Mouse (Mus musculus) layer of hippocampus, adult 9-10 months (tissue): ENCODE measurements around the gene Lurap1l.
"Not testable (repeated sequence)": the region's sequence is repeated elsewhere in the genome, so short reads cannot be mapped to it uniquely, and the experiment has no call there.

ENCODE experiments used
- DNase-seq: peaks from one replicate; pipeline ENCODE4 v3.0.0; 2022; ENCODE audit warnings: low spot score

The Lurap1l gene

GRCm38 (mm10) chr4:80910481-80910870 is at the start of gene Lurap1l:
Gene Lurap1l, plus strand, starts transcription at chr4:80910646.
- no peak for DNase-seq

GRCm38 (mm10) chr4:80862962-80863361 is 47.5 kb upstream of the Lurap1l start:
- no peak for DNase-seq

GRCm38 (mm10) chr4:80863906-80864305 is 46.5 kb upstream of the Lurap1l start:
- DNase-seq: no peak

- no peak for DNase-seq
Measured at GRCm38 (mm10) chr4:80864511-80864922, 45.9 kb upstream of the Lurap1l start.

- no peak for DNase-seq
Measured at GRCm38 (mm10) chr4:80866065-80866464, 44.4 kb upstream of the Lurap1l start.

- DNase-seq: no peak
Measured at GRCm38 (mm10) chr4:80869598-80869997, 40.8 kb upstream of the Lurap1l start.

- DNase-seq: no peak
Measured at GRCm38 (mm10) chr4:80872847-80873644, 37.4 kb upstream of the Lurap1l start.

GRCm38 (mm10) chr4:80874121-80874859 is 36.2 kb upstream of the Lurap1l start:
- DNase-seq: no peak

GRCm38 (mm10) chr4:80875055-80875454 is 35.4 kb upstream of the Lurap1l start:
- no peak for DNase-seq

GRCm38 (mm10) chr4:80881996-80882599 is 28.3 kb upstream of the Lurap1l start:
- DNase-seq: no peak

GRCm38 (mm10) chr4:80886631-80887030 is 23.8 kb upstream of the Lurap1l start:
- no peak for DNase-seq

- no peak for DNase-seq
Measured at GRCm38 (mm10) chr4:80891004-80891403, 19.4 kb upstream of the Lurap1l start.

- DNase-seq: no peak
Measured at GRCm38 (mm10) chr4:80895278-80895894, 15.1 kb upstream of the Lurap1l start.

GRCm38 (mm10) chr4:80906726-80907125 is 3.7 kb upstream of the Lurap1l start:
- no peak for DNase-seq

- no peak for DNase-seq
Measured at GRCm38 (mm10) chr4:80907973-80908372, 2.5 kb upstream of the Lurap1l start.

GRCm38 (mm10) chr4:80908902-80909301 is 1.5 kb upstream of the Lurap1l start:
- no peak for DNase-seq

- no peak for DNase-seq
Measured at GRCm38 (mm10) chr4:80910871-80911701, 640 bp downstream of the Lurap1l start.

- DNase-seq: no peak
Measured at GRCm38 (mm10) chr4:80911706-80912540, 1.5 kb downstream of the Lurap1l start.

GRCm38 (mm10) chr4:80915211-80915610 is 4.8 kb downstream of the Lurap1l start:
- DNase-seq: no peak

- no peak for DNase-seq
Measured at GRCm38 (mm10) chr4:80916695-80917094, 6.2 kb downstream of the Lurap1l start.

GRCm38 (mm10) chr4:80917128-80917527 is 6.7 kb downstream of the Lurap1l start:
- not testable (repeated sequence) for DNase-seq
